In genomic region chr7:19816224-19816771, GRCm38 (mm10) we compare ENCODE assay signal across 8 mouse cellular contexts. TPM values are rescaled to one million over a fixed set of nuclear protein-coding genes. Genes with fewer than 3 reads are reported as not detected.
DNase-seq lines count a peak whose midpoint lies in the region; ATAC-seq and TF ChIP-seq lines count a peak whose summit lies in the region.

No protein-coding gene starts in this region.

- no peaks in the 10 kb centered on the region for H3K36me3 ChIP-seq in forebrain, embryonic 13.5 days (ENCODE audit: poor library complexity, severe bottlenecking)
- no peaks in the 10 kb centered on the region for H3K36me3 ChIP-seq in lung, postnatal 0 days (ENCODE audit: insufficient read depth, low read length)

- peak; percentile 84 for DNase-seq in CD4-positive helper T cell, adult 2 months (ENCODE audit: low read depth, low spot score)
- peak; percentile 93 for DNase-seq in adrenal gland, adult 2 months
- peak; percentile 83 for DNase-seq in heart, postnatal 25 days (ENCODE audit: low spot score)
- DNase-seq in layer of hippocampus, adult 2 months (ENCODE audit: low spot score in 2 of 2) = peak in 1 of 2 experiments; percentile 37
- DNase-seq in lung, postnatal 0 days (ENCODE audit: low spot score) = peak; percentile 98
- peak; percentile 81 for DNase-seq in ovary, adult 18-20 months (ENCODE audit: low spot score)
- peak; percentile 70 to 76 for DNase-seq in thymus, postnatal 36 days

- H3K9me3 ChIP-seq in forebrain, embryonic 13.5 days (replicated peaks) = 0 out of 2 replicates have a peak, but pooled peaks cover 4% of the 10 kb centered on the region
- H3K9me3 ChIP-seq in lung, postnatal 0 days (ENCODE audit: low read length) = no peaks in the 10 kb centered on the region

- peak overlapping the region; percentile 64 for H3K9ac ChIP-seq in forebrain, embryonic 13.5 days
- H3K9ac ChIP-seq in lung, postnatal 0 days (replicated peaks; ENCODE audit: low read depth) = peak overlapping the region; percentile 48

- peak; percentile 61 for ATAC-seq in forebrain, embryonic 13.5 days
- peak; percentile 79 for ATAC-seq in lung, postnatal 0 days

- intact Hi-C loops in heart, postnatal 25 days (cut with DNase I) = no loop called here

- peak; percentile 79 for TF ChIP-seq EP300 in lung, postnatal 0 days (IDR thresholded peaks at IDR 0.05)

- peaks cover 77% of the 10 kb centered on the region for H3K27me3 ChIP-seq in forebrain, embryonic 13.5 days
- H3K27me3 ChIP-seq in lung, postnatal 0 days (replicated peaks; ENCODE audit: insufficient read depth, low read length) = no peaks in the 10 kb centered on the region

- TF ChIP-seq CTCF in layer of hippocampus, adult 2 months (conservative IDR thresholded peaks at IDR 0.05) = no peak
- TF ChIP-seq CTCF in lung, postnatal 0 days (IDR thresholded peaks at IDR 0.05) = no peak

- peak overlapping the region; percentile 40 for H3K4me3 ChIP-seq in forebrain, embryonic 13.5 days
- H3K4me3 ChIP-seq in layer of hippocampus, adult 2 months = peak overlapping the region; percentile 40
- H3K4me3 ChIP-seq in lung, postnatal 0 days (ENCODE audit: low read depth, low read length) = peak overlapping the region; percentile 45

- WGBS in forebrain, embryonic 13.5 days = 1% methylated on average over 28 of the region's 28 CpGs
- 0% methylated on average over 28 of the region's 28 CpGs for WGBS in lung, postnatal 0 days

- peaks cover 27% of the 10 kb centered on the region for H3K4me1 ChIP-seq in forebrain, embryonic 13.5 days
- peaks cover 20% of the 10 kb centered on the region; the same call in 1 of the 2 replicates for H3K4me1 ChIP-seq in lung, postnatal 0 days (ENCODE audit: insufficient read depth, low read depth, low read length)

- no peak overlapping the region for H3K27ac ChIP-seq in forebrain, embryonic 13.5 days
- H3K27ac ChIP-seq in layer of hippocampus, adult 2 months = peak overlapping the region; percentile 14; the same call in 1 of the 2 replicates
- peak overlapping the region; percentile 94 for H3K27ac ChIP-seq in lung, postnatal 0 days (ENCODE audit: low read length)

- peak overlapping the region; percentile 70 for H3K4me2 ChIP-seq in forebrain, embryonic 13.5 days
- H3K4me2 ChIP-seq in lung, postnatal 0 days (replicated peaks; ENCODE audit: low read depth, low read length) = peak overlapping the region; percentile 67

RNA-seq across cellular contexts. Expression of gene Bcl3, which starts 6.3 kb away (rescaled TPM):
- total RNA-seq in adrenal gland, adult 2 months (2021) = 10 to 100 TPM; 26.7 to 34.1 TPM
- 155 and 161 TPM in 2 replicates for polyA plus RNA-seq in adrenal gland, adult 2 months (2012; rRNA removed)
- polyA plus RNA-seq in forebrain, embryonic 13.5 days (2015; fragmentation: Nextera tagmentation; extraction: Ambion mirVana) = 0.23 and 0.49 TPM in 2 replicates
- total RNA-seq in heart, postnatal 25 days (2021) = 1 to 10 TPM; 3.0 to 3.9 TPM
- total RNA-seq in layer of hippocampus, adult 2 months (2021) = under 1 TPM; 0.46 to 0.83 TPM
- 8.3 and 20.0 TPM in 2 replicates for polyA plus RNA-seq in lung, postnatal 0 days (2015; fragmentation: Nextera tagmentation; extraction: Ambion mirVana)

RNA-seq across cellular contexts. Expression of gene Cblc, which starts 19.7 kb away (rescaled TPM):
- not detected for total RNA-seq in adrenal gland, adult 2 months (2021)
- 0.60 TPM in 1 of 2 replicates, not detected in the other for polyA plus RNA-seq in adrenal gland, adult 2 months (2012; rRNA removed)
- not detected in 2 replicates for polyA plus RNA-seq in forebrain, embryonic 13.5 days (2015; fragmentation: Nextera tagmentation; extraction: Ambion mirVana)
- under 1 TPM in 1 of 2 experiments, not detected in 1; 0.73 TPM for total RNA-seq in heart, postnatal 25 days (2021)
- not detected for total RNA-seq in layer of hippocampus, adult 2 months (2021)
- polyA plus RNA-seq in lung, postnatal 0 days (2015; fragmentation: Nextera tagmentation; extraction: Ambion mirVana) = 18.4 and 23.9 TPM in 2 replicates

RNA-seq across cellular contexts. Expression of gene Gm19345, which starts 35.5 kb away (rescaled TPM):
- under 1 TPM in 1 of 2 experiments, not detected in 1; 0.86 TPM for total RNA-seq in adrenal gland, adult 2 months (2021)
- polyA plus RNA-seq in adrenal gland, adult 2 months (2012; rRNA removed) = 0.71 and 1.3 TPM in 2 replicates
- 2.3 and 3.9 TPM in 2 replicates for polyA plus RNA-seq in forebrain, embryonic 13.5 days (2015; fragmentation: Nextera tagmentation; extraction: Ambion mirVana)
- not detected for total RNA-seq in heart, postnatal 25 days (2021)
- 1 to 10 TPM in 1 of 2 experiments, under 1 TPM in 1; 0.86 to 1.6 TPM for total RNA-seq in layer of hippocampus, adult 2 months (2021)
- 0.12 and 0.24 TPM in 2 replicates for polyA plus RNA-seq in lung, postnatal 0 days (2015; fragmentation: Nextera tagmentation; extraction: Ambion mirVana)

RNA-seq across cellular contexts. Expression of gene Ceacam16, which starts 44.8 kb away (rescaled TPM):
- not detected for total RNA-seq in adrenal gland, adult 2 months (2021)
- polyA plus RNA-seq in adrenal gland, adult 2 months (2012; rRNA removed) = 0.52 and 0.55 TPM in 2 replicates
- not detected in 2 replicates for polyA plus RNA-seq in forebrain, embryonic 13.5 days (2015; fragmentation: Nextera tagmentation; extraction: Ambion mirVana)
- under 1 TPM in 1 of 2 experiments, not detected in 1; 0.42 TPM for total RNA-seq in heart, postnatal 25 days (2021)
- not detected for total RNA-seq in layer of hippocampus, adult 2 months (2021)
- 0.13 and 0.18 TPM in 2 replicates for polyA plus RNA-seq in lung, postnatal 0 days (2015; fragmentation: Nextera tagmentation; extraction: Ambion mirVana)

RNA-seq across cellular contexts. Expression of gene Bcam, which starts 45.5 kb away (rescaled TPM):
- total RNA-seq in adrenal gland, adult 2 months (2021) = 10 to 100 TPM; 35.9 to 61.1 TPM
- polyA plus RNA-seq in adrenal gland, adult 2 months (2012; rRNA removed) = 103 and 108 TPM in 2 replicates
- polyA plus RNA-seq in forebrain, embryonic 13.5 days (2015; fragmentation: Nextera tagmentation; extraction: Ambion mirVana) = 4.4 and 5.7 TPM in 2 replicates
- 100 to 1,000 TPM; 220 to 229 TPM for total RNA-seq in heart, postnatal 25 days (2021)
- 10 to 100 TPM in 1 of 2 experiments, 1 to 10 TPM in 1; 9.2 to 14.8 TPM for total RNA-seq in layer of hippocampus, adult 2 months (2021)
- 477 and 507 TPM in 2 replicates for polyA plus RNA-seq in lung, postnatal 0 days (2015; fragmentation: Nextera tagmentation; extraction: Ambion mirVana)

Comparison
In these comparisons a context has a peak if more than half of its experiments do, and no peak if none do; other contexts are left out.
1. RNA of gene Bcl3, which starts 6.3 kb away (total RNA-seq): 26.7 to 34.1 TPM in adrenal gland, adult 2 months; 3.0 to 3.9 TPM in heart, postnatal 25 days and 0.46 to 0.83 TPM in layer of hippocampus, adult 2 months; every median in the first group is over 4 times any median in the second.
2. Peak in every context shown above with its lines, with median percentiles within 50 percentile points of each other: H3K4me3 ChIP-seq.